Mouse (Mus musculus): ENCODE results near the gene Exoc7. TPM values are rescaled to one million over a fixed set of nuclear protein-coding genes. Genes with fewer than 3 reads are reported as not detected.

The Exoc7 gene
- polyA plus RNA-seq, 1 experiment from 2014 or later, result 71.1 TPM

Other genes with a start within 250 kb of the Exoc7 start
- 1.6 and 2.2 TPM in 2 replicates for gene Unc13d, start 229.3 kb downstream of the Exoc7 start, polyA plus RNA-seq (2014; fragmentation: Nextera tagmentation; extraction: Ambion mirVana)
- 100.0 and 111 TPM in 2 replicates for gene Wbp2, start 220.2 kb downstream of the Exoc7 start, polyA plus RNA-seq (2014; fragmentation: Nextera tagmentation; extraction: Ambion mirVana)
- 3.4 and 3.8 TPM in 2 replicates for gene Trim47, start 180.0 kb downstream of the Exoc7 start, polyA plus RNA-seq (2014; fragmentation: Nextera tagmentation; extraction: Ambion mirVana)
- gene Trim65, start 176.1 kb downstream of the Exoc7 start, polyA plus RNA-seq (2014; fragmentation: Nextera tagmentation; extraction: Ambion mirVana), result 1.8 and 1.9 TPM in 2 replicates
- gene Mrpl38, start 168.4 kb downstream of the Exoc7 start, polyA plus RNA-seq (2014; fragmentation: Nextera tagmentation; extraction: Ambion mirVana), result 98.0 and 109 TPM in 2 replicates
- 52.8 and 60.3 TPM in 2 replicates for gene Fbf1, start 139.1 kb downstream of the Exoc7 start, polyA plus RNA-seq (2014; fragmentation: Nextera tagmentation; extraction: Ambion mirVana)
- 48.5 and 55.4 TPM in 2 replicates for gene Ten1, start 108.4 kb downstream of the Exoc7 start, polyA plus RNA-seq (2014; fragmentation: Nextera tagmentation; extraction: Ambion mirVana)
- 28.0 and 30.2 TPM in 2 replicates for gene Acox1, start 108.2 kb downstream of the Exoc7 start, polyA plus RNA-seq (2014; fragmentation: Nextera tagmentation; extraction: Ambion mirVana)
- 0.61 and 0.80 TPM in 2 replicates for gene Evpl, start 69.2 kb downstream of the Exoc7 start, polyA plus RNA-seq (2014; fragmentation: Nextera tagmentation; extraction: Ambion mirVana)
- 81.2 and 83.6 TPM in 2 replicates for gene Srp68, start 33.0 kb downstream of the Exoc7 start, polyA plus RNA-seq (2014; fragmentation: Nextera tagmentation; extraction: Ambion mirVana)
- gene Galr2, start 26.3 kb downstream of the Exoc7 start, polyA plus RNA-seq (2014; fragmentation: Nextera tagmentation; extraction: Ambion mirVana), result 0.27 TPM in 1 of 2 replicates, not detected in the other
- 5.3 and 6.8 TPM in 2 replicates for gene Foxj1, start 28.2 kb upstream of the Exoc7 start, polyA plus RNA-seq (2014; fragmentation: Nextera tagmentation; extraction: Ambion mirVana)
- gene Rnf157, start 105.8 kb upstream of the Exoc7 start, polyA plus RNA-seq (2014; fragmentation: Nextera tagmentation; extraction: Ambion mirVana), result 25.0 and 26.1 TPM in 2 replicates
- 80.2 and 83.7 TPM in 2 replicates for gene Ubald2, start 126.9 kb upstream of the Exoc7 start, polyA plus RNA-seq (2014; fragmentation: Nextera tagmentation; extraction: Ambion mirVana)
- not detected in 2 replicates for gene Qrich2, start 159.0 kb upstream of the Exoc7 start, polyA plus RNA-seq (2014; fragmentation: Nextera tagmentation; extraction: Ambion mirVana)
- gene Prpsap1, start 187.0 kb upstream of the Exoc7 start, polyA plus RNA-seq (2014; fragmentation: Nextera tagmentation; extraction: Ambion mirVana), result 188 and 195 TPM in 2 replicates
- 3.8 and 3.9 TPM in 2 replicates for gene Sphk1, start 223.7 kb upstream of the Exoc7 start, polyA plus RNA-seq (2014; fragmentation: Nextera tagmentation; extraction: Ambion mirVana)